Mouse (Mus musculus): ENCODE measurements around the gene Camkv. TPM values are rescaled to one million over a fixed set of nuclear protein-coding genes. Genes with fewer than 3 reads are reported as not detected.

The Camkv gene
- polyA plus RNA-seq (2015; fragmentation: Illumina TruSeq; extraction: RNeasy Lipid Tissue Mini Kit (QIAGEN cat#74804); ENCODE audit: low read depth, low replicate concordance): 320 TPM

DNA sequence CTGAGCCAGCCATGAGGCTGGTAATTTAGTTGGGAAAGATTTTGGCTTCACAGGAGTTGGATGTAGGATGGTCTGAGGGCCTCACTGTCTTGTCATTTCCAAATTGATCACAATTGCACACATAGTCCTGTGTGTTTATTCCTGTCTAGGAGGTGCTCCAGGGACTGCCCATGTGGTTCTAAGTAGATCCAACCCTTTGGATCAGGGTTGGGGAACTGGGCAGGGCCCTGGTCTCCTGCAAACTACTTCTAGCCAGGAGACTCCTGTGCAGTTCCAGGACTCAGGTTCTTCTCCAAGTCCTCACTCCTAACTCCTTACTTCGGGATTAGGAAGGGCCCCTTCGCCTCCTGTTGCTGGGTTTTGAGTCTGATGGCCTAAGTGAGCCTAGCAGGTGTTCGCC lies at the start of gene Camkv:
Gene Camkv (plus strand): TSS at position 301 of the 400 bp plus-strand sequence.

DNA sequence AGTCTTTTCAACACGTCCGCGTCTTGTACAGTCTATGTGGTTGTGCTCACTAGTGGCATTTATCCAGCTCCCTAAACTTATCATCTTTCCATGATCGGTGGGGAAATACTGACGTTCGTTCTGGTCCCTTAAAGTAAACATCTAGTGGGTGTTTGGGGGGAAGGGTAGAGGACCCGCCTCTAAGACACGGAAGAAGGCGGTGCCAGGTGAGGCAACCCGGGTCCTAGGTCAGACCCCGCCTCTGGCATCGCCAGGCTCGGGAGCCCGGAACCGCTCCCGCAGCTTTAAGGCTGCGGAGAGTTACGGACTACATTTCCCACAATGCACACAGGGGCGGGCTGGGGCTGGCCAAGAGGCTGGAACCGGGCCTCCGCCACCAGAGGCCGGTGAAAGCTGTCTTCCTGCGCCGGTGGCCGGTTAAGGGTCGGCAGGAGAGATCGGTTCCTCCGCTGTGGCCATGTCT lies 47.6 kb upstream of the Camkv start, which contains the start of gene Mon1a:
Gene Mon1a (plus strand): TSS at position 348 of the 463 bp plus-strand sequence.

DNA sequence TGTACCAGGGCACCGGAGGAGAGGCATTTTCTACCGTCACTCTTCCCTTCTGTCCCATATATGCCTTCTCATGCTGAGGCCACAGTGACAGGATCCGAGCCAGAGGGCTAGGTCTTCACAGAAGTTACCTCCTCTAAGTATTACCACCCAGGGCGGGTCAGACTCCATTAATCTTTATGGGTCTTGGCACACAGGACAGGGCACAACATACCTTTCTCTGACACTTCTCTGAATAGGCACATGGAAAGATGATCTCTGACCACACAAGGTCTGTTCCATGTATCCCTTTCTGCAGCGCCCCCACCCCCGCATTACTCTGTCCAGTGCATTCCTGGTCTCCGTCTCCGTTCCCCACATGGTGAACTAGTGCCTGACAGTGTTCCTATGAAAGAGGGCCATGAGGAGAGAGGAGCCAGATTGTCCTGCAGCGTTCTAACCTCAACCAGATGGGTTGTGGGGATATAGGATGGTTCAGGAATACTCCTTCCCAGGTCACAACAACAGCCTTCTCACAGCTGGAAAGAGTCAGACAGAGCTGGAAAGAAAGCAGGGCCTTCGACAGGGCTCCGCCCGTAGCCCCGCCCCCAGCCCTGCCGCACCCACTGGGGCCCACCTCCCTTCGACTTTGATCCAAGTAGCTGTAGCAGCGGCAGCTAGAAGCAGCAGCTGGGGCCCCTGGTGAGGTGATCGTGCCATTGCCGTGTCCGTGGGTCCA lies 29.1 kb upstream of the Camkv start, which contains the start of gene Mst1r:
Gene Mst1r (plus strand): TSS at position 622 of the 715 bp plus-strand sequence.

DNA sequence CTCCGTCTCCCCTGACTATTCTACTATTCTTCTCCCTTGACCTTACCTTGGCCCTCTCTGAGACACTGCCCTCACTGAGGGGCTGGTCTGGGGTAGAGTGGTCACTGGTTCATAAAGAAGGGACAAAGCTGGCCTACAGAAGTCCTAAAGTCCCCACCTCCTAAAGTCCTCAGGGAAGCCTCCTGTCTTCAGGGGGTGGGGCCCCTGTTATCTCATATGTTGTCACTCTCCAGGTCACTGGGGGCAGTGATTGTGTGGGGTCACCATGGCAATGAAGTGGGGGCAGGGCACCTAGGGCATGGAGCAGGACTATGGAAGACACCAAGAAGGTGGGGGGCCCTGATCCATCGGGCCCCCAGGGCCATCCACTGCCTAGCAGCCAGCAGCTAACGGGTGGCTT lies 7.3 kb upstream of the Camkv start, which contains the start of gene Actl11:
Gene Actl11 (plus strand): TSS at position 301 of the 400 bp plus-strand sequence.

DNA sequence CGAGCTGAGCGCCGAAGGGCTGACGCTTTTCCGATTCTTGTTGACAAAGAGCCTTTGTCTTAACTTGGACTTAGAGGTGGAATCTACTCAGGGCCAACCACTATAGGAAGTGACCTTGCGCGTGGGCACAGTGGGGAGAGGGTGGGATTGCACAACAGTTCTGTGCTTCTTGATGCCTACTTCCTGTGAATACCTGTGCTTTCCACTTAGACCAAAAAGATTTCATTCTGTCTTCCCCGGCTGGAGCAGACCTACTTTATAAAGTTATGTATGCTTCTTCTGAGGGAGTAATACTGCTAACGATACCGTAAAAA lies 14.4 kb downstream of the Camkv start, which contains the start of gene Traip:
Gene Traip (plus strand): TSS at position 215 of the 314 bp plus-strand sequence.

DNA sequence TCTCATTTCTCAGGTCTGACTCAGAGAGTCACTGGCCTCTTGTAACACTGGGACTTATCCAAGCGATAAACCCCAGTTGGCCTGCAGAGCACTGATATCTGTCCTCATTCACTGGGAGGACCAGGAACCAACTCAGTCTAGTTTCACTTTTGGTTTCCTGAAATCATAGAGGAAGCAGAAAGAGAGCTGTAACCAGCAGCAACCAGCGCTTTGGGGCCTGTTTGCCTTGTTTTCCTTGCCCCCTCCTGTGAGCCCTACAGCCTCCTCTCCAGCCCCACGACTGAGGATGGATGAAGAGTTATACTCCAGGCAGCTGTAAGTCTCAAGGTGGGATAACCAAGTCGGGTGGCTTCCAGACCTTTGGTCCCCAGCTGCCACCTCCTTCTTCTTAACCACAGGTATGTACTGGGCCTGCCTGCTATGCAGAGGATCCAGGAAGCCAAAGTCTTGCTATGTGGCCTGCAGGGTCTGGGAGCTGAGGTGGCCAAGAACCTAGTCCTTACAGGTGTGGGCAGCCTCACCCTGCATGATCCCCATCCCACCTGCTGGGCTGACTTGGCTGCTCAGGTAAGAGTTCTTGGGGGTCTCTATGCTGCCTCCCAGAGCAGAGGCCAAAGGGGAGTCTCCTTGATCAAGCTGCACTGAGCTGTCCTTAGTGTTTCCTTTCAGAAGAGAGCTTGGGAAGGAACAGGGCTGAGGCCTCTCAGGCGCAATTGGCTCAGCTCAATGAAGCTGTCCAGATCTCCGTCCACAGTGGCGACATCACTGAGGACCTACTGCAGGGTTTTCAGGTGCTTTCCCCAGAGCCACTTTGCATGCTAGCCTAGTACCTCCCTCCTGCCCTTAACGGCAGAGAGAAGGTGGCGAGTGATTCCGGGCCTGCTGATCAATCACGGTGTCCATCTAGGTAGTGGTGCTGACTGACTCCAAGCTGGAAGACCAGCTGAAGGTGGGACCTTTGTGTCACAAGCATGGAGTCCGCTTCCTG lies 40.2 kb downstream of the Camkv start, which contains the start of gene Uba7:
Gene Uba7 (plus strand): TSS at position 107 of the 988 bp plus-strand sequence.

DNA sequence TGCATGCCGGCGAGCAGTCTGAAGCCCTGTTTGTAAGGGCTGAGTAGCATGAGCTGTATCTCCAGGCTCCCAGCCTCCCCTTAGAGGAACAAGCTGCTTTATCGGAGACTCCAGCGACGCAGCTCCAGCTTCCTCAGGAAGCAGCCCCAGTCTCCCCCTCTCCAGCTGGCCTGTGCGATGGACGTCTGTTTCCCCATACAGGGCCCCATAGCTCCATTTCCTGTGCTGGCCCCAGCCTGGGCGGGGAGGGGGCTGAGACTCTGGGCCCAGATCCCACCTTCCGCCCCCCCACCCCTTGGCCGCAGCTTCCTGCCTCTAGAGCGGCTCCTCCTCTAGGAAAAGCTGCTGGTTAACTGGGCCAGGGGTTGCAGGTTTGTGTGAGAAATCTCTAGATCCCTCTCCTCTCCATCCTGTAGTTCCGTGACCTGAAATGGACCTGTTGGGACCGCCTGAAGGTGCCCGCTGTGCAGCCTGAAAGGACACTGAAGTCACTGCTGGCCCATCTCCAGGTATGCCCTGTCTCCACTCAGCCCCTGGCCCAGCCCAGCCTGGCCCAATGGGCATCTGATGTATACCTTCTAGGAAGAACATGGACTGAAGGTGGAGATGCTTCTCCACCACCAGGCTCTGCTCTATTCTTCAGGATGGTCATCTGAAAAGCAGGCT lies 47.3 kb downstream of the Camkv start, which contains the start of gene Gm20661:
Gene Gm20661 (plus strand): TSS at position 378 of the 666 bp plus-strand sequence.

DNA sequence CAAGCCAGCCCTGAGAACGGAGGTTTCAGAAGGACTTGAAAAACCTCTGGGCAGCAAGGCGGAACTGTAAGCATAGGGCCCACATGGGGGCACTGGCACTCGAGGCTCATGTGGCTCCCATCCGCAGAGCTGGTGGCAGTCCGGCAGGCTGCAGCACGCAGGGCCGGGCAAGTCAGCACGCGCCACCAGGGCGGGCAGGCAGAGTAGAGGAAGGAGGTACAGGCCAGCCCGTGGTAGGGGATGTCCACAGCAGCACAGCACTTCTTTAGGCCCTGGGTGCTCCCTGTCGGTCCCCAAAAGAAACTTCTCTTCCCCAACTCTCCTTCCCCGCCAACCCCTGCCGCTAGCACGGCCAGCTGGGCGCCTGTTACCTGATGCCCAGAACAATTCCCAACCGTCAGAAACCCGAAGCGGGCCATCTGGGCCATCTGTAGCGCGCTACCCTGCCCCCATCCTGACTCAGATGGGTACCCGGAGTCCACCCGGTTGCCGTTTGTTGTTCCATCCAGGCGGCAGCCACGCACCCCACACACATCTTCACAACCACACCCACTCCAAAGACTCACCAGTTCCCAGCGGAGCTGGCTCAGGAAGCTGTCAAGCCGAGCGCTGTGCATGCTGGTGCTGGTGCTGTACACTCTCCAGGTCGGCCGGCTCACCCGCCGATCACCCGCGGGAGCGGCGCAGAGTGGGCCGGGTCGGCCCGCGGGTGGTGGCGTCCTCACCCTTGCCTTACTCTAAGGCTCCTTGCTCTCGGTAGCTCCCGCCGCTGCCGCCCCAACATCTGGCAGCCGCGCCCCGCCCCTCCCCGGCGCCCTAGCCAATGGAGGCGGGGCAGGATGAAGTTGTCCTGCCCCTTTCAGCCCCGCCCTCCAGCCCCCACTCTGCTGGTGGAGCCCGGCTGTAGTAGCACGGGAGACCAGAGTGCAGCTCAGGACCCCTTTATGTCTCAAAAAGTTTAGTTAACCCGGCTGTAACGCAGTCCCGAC lies 50.0 kb downstream of the Camkv start, which contains the start of gene Inka1:
Gene Inka1 (minus strand): TSS at position 749 of the 989 bp plus-strand sequence.

DNA sequence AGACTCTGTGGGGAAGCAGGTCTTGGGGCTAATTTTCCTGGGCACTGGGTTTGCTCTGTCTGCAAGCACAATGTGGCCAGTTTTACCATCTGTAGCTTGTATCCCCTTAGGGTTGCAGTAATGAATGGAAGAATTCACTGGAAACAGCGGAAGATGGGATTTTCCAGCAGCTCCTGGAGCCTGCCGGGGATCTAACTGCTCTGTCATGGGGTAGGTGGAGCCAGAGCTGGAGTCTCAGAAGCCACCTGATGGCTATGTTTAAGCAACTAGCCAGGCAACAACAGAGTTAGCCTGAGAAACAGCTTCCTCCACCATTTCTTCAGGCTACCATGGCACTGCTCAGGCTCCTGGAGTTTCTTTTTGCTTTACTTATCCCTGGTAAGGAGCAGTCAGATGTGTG lies 56.7 kb downstream of the Camkv start, which contains the start of gene Cdhr4:
Gene Cdhr4 (plus strand): TSS at position 301 of the 400 bp plus-strand sequence.

DNA sequence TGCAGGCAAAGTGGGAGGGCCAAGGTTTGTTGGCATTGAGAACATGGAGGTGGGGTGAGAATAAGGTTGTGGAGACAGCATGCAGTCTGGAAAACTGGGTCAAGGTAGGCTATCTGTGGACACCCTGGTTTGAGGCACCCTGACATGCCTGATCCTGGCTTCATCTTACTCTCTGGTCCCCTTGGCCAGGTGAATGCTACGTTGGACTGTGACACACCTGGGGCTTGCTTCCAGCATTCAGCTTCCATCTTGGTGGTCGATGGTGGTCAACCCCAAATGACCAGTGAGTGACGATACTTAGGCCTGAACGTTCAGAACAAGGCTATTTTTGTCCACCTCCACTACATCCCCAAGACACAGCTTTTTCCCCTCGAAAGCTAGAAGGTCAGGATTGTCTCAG lies 60.6 kb downstream of the Camkv start, which contains the start of gene Gm20662:
Gene Gm20662 (plus strand): TSS at position 301 of the 400 bp plus-strand sequence.

Other genes with a start within 250 kb of the Camkv start
- gene Sema3f, start 225.2 kb upstream of the Camkv start, polyA plus RNA-seq (2015; fragmentation: Illumina TruSeq; extraction: RNeasy Lipid Tissue Mini Kit (QIAGEN cat#74804); ENCODE audit: low read depth, low replicate concordance): 13.8 TPM
- gene Rbm5, start 164.7 kb upstream of the Camkv start, polyA plus RNA-seq (2015; fragmentation: Illumina TruSeq; extraction: RNeasy Lipid Tissue Mini Kit (QIAGEN cat#74804); ENCODE audit: low read depth, low replicate concordance): 105 TPM
- gene Rbm6, start 62.4 kb upstream of the Camkv start, polyA plus RNA-seq (2015; fragmentation: Illumina TruSeq; extraction: RNeasy Lipid Tissue Mini Kit (QIAGEN cat#74804); ENCODE audit: low read depth, low replicate concordance): 40.5 TPM
- 19.2 TPM for gene Mon1a, start 47.5 kb upstream of the Camkv start, polyA plus RNA-seq (2015; fragmentation: Illumina TruSeq; extraction: RNeasy Lipid Tissue Mini Kit (QIAGEN cat#74804); ENCODE audit: low read depth, low replicate concordance)
- 0.59 TPM for gene Mst1r, start 28.8 kb upstream of the Camkv start, polyA plus RNA-seq (2015; fragmentation: Illumina TruSeq; extraction: RNeasy Lipid Tissue Mini Kit (QIAGEN cat#74804); ENCODE audit: low read depth, low replicate concordance)
- gene Actl11, start 7.2 kb upstream of the Camkv start, polyA plus RNA-seq (2015; fragmentation: Illumina TruSeq; extraction: RNeasy Lipid Tissue Mini Kit (QIAGEN cat#74804); ENCODE audit: low read depth, low replicate concordance): not detected
- 15.5 TPM for gene Traip, start 14.5 kb downstream of the Camkv start, polyA plus RNA-seq (2015; fragmentation: Illumina TruSeq; extraction: RNeasy Lipid Tissue Mini Kit (QIAGEN cat#74804); ENCODE audit: low read depth, low replicate concordance)
- 6.5 TPM for gene Uba7, start 39.8 kb downstream of the Camkv start, polyA plus RNA-seq (2015; fragmentation: Illumina TruSeq; extraction: RNeasy Lipid Tissue Mini Kit (QIAGEN cat#74804); ENCODE audit: low read depth, low replicate concordance)
- gene Gm20661, start 47.4 kb downstream of the Camkv start, polyA plus RNA-seq (2015; fragmentation: Illumina TruSeq; extraction: RNeasy Lipid Tissue Mini Kit (QIAGEN cat#74804); ENCODE audit: low read depth, low replicate concordance): 0.46 TPM
- 4.2 TPM for gene Inka1, start 50.2 kb downstream of the Camkv start, polyA plus RNA-seq (2015; fragmentation: Illumina TruSeq; extraction: RNeasy Lipid Tissue Mini Kit (QIAGEN cat#74804); ENCODE audit: low read depth, low replicate concordance)
- gene Cdhr4, start 56.8 kb downstream of the Camkv start, polyA plus RNA-seq (2015; fragmentation: Illumina TruSeq; extraction: RNeasy Lipid Tissue Mini Kit (QIAGEN cat#74804); ENCODE audit: low read depth, low replicate concordance): 5.1 TPM
- gene Gm20662, start 60.7 kb downstream of the Camkv start, polyA plus RNA-seq (2015; fragmentation: Illumina TruSeq; extraction: RNeasy Lipid Tissue Mini Kit (QIAGEN cat#74804); ENCODE audit: low read depth, low replicate concordance): 5.0 TPM
- gene Ip6k1, start 66.8 kb downstream of the Camkv start, polyA plus RNA-seq (2015; fragmentation: Illumina TruSeq; extraction: RNeasy Lipid Tissue Mini Kit (QIAGEN cat#74804); ENCODE audit: low read depth, low replicate concordance): 160 TPM
- gene Gmppb, start 113.6 kb downstream of the Camkv start, polyA plus RNA-seq (2015; fragmentation: Illumina TruSeq; extraction: RNeasy Lipid Tissue Mini Kit (QIAGEN cat#74804); ENCODE audit: low read depth, low replicate concordance): 17.9 TPM
- gene Amigo3, start 117.5 kb downstream of the Camkv start, polyA plus RNA-seq (2015; fragmentation: Illumina TruSeq; extraction: RNeasy Lipid Tissue Mini Kit (QIAGEN cat#74804); ENCODE audit: low read depth, low replicate concordance): 1.4 TPM
- gene Mst1, start 144.8 kb downstream of the Camkv start, polyA plus RNA-seq (2015; fragmentation: Illumina TruSeq; extraction: RNeasy Lipid Tissue Mini Kit (QIAGEN cat#74804); ENCODE audit: low read depth, low replicate concordance): not detected
- gene Rnf123, start 147.7 kb downstream of the Camkv start, polyA plus RNA-seq (2015; fragmentation: Illumina TruSeq; extraction: RNeasy Lipid Tissue Mini Kit (QIAGEN cat#74804); ENCODE audit: low read depth, low replicate concordance): 52.1 TPM
- gene Apeh, start 158.9 kb downstream of the Camkv start, polyA plus RNA-seq (2015; fragmentation: Illumina TruSeq; extraction: RNeasy Lipid Tissue Mini Kit (QIAGEN cat#74804); ENCODE audit: low read depth, low replicate concordance): 21.4 TPM